Mouse (Mus musculus) gonadal fat pad, adult 2 months (tissue): ENCODE data around the gene Gpm6b. TPM values are rescaled to one million over a fixed set of nuclear protein-coding genes. Genes with fewer than 3 reads are reported as not detected.

Experiments used
- DNase-seq: peaks from one replicate; pipeline ENCODE4 v3.0.0-alpha.2; 2012; ENCODE audit warnings: low read depth
- polyA plus RNA-seq: library from polyadenylated mRNA; depleted of rRNA; stranded (reverse); fragments of >200 nt; gene quantifications from 2 replicates; pipeline ENCODE4 v1.2.3, GENCODE M21; 2012; rRNA removed

The Gpm6b gene
- 8.9 and 10.0 TPM in 2 replicates for polyA plus RNA-seq

DNA sequence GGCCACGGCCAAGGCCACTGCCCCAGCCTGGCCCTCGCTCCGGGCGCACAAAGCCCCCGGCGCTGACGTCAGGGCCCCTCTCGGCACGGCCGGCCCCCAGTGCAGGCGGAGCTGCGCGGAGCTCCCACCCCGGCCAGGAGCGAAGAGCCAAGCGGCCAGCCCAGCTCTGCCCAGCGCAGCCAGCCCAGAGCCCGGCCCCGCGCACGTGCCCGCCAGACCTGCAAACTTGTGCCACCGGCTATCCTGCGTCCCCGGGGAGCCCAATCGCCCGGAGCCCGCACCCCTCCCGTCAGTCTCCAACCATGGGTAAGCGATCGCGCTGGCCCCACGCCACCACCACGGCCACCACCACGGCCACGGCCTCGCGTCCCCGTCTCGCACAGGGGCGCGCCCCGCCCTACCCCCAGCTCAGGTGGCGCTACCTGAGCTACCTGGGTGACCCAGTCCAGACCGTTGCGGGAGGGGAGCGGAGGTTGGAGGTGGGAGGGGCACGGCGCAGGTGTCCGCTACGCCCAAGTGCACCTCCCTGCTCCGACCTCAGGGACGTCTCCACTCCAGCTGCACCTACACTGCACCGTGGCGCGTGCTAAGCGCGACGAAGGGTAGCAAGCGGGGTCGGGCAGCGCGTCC, at the start of gene Gpm6b:
Gene Gpm6b, plus strand, starts transcription at position 81 of the 630 bp plus-strand sequence.
- no peak for DNase-seq

DNA sequence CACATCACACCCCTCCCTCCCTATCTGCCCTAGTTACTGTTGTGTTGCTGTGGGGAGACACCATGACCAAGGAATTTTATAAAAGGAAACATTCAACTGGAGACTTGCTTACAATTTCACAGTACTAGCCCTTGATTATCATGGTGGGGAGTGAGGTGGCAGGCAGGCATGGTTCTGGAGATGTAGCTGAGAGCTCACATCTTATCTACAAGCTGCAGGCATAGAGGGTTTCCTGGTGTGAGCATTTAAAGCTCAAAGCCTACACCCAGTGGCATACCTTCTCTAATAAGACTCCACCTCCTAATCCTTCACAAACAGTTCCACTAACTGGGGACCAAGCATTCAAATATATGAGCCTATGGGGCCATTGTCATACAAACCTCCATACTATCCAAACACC, 42.4 kb upstream of the Gpm6b start:
- DNase-seq, result no peak

DNA sequence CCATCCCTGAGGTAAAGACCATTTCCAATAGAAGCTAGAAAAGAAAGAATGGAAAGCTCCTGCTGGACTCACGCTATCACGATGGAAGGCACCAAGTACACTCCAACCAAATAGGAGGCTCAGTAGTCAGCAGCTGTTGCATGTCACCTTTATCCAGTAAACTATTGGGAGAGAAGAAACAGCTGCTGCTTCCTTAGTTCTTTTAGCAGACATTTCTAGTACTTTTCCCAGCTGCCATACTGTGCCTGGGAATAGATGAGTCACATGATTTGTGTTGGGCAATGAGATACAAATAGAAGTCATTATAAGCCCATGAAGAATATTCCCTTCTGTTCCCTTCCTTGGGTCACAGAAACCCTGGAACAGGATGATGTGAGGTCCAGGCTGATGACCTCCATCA, 40.4 kb upstream of the Gpm6b start:
- no peak for DNase-seq

DNA sequence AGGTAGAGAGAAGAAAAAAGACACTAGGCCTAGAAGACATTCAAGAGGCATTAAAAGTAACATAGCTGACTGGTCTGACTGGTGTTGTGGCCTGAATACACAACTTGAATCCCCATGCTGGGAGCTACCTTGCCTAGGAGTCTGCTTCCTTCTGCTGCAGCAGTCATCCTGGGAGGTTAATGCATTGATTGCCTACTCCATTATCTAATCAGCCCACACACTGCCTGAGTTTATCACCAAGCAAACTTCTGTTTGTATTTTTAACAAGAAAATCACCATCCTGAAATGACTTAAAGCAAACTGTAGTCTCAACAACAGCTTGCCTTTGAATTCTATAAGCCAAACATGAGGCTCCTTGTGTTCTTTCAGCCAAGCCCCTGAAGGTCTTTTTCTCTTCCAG, 38.9 kb upstream of the Gpm6b start:
- DNase-seq, result no peak

DNA sequence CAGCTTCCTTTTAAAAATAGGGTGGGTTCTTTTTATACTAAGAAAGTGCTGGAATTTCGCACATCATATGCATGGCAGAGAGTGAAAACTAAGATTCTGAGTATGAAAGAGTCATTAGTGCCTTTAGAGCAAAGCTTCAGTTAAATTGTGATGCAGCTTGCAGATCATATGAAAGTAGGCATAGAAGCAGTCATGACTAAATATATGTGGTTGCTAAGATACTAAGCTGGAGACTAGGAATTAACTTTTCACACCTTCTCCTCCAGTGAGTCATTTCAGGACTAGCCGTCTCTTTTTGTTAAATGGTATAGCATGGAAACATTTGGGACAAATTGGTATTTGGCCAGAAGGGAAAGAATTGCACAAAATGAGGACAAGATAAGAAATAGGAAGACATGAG, 24.1 kb upstream of the Gpm6b start:
- DNase-seq, result no peak

DNA sequence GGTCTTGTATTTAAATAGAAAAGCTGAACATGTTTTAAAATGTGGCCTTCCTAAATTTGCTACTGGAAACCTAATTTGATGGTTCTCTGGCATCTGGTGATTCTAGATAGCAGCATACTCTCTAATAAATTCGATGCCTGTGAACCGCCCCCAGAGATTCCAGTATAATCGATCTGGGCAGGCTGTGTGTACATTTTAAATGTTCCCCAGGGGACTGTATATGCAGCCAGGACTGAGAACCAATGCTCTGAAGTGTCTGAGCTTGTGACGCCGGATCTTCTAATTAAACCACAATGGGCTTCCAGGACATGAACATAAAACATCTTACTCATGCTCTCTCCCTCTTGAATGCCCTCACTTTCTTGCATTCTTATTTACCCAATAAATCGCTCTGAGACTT, 22.5 kb upstream of the Gpm6b start:
- DNase-seq, result no peak

DNA sequence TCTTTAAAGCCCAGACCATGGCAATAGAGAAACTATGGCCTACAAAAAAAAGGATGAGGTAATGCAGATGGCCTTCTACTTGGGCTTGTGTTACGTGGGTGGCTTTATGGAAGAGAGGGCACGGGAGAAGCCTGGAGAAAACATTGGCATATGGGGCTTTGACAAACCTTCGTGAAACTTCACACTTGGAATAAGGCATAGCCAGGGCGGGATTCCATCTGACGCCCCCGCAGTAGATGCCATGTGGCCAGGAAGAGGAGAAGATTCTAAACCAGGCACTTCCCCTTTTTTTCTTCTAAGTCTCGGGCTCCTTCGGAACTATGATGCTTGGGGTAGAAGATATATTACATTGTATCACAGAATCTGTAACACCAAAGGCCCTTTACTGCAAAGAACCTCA, 22.0 kb upstream of the Gpm6b start:
- no peak for DNase-seq

DNA sequence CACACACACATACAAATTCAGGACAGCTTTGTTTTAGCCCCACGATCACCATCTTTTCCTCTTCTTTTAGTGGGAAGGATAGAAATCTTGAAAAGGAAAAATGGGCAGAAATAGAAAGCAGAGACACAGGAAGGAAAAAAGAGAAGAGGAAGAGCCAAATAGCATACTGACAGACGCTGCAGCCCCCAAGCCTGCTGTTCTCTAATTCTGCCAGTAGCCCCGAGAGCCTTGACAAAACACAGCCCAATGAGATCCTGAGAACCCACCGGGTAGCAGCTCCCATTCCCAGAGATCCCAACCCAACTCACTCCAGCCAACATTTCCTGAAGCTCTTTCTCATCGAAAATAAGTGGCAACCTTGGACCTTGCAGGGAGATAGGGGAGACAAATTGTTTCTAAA, 19.4 kb upstream of the Gpm6b start:
- DNase-seq, result no peak

DNA sequence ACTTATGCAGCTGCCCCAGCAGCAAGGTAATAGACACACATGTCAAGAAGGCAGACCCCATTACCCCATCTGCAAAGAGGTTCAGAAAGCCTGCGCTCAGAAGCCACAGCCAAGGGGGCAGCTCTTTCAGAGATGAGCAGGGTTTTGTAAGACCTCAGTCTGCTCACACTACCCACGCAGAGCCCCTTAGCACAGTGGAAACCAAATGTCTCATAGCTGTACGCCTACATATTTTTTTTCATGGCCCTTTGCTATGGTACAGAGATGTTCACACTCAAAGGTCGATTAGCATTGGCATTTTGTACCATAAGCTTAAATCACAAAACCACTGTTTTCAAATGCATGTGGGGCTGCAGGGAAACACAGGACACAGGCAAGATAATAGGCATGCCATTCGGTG, 11.9 kb upstream of the Gpm6b start:
- DNase-seq, result no peak

DNA sequence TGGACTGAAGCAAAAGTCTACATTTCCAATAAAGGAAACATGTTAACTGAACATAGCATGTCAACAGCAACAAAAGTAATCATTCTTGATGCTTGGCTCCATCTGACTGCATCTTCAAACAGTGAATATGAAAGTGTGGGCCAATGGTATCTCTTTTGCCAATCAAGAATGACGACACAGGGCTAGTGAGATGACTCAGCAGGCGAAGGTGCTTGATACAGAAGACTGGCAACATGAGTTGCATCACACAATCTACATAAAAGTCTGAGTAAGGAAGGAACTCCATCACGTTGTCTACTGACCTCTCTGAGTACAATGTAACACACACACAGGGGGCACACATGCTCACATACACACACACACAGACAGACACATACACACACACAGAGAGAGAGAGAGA, 9.0 kb upstream of the Gpm6b start:
- DNase-seq, result no peak

DNA sequence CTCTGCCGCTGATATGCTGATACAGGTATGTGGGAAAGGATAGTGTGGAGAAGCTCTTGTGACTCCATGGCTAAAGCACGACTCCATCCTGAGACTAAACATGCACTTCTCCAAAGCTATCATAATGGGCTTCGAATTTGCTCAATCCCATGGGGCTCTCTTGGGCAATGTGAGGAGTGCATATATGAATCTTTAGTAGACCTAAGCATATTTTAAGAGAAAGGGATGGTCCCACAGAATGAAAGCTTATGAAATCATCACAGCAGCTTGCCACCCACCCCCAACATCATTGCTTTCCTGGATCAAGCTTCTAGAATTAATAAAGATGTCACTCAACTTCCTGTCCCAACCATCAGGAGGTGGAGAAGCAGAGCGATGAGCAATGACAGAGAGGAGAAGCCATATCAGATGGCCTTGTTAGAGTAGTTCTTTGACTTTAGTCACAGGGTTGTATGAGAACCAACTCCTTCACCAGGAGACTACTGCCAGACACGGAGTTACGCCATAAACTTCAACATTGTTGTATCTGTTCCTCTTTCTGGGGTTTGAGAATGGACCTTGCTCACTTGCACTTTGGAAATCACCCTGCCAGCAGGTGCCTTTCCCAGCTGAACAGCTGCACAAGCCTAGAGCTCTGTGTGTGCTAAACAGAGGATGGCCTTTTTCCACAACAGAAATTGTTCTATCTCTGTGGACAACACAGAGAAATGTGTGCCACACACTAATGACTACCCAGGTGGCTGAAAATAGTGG, 8.0 kb upstream of the Gpm6b start:
- no peak for DNase-seq

DNA sequence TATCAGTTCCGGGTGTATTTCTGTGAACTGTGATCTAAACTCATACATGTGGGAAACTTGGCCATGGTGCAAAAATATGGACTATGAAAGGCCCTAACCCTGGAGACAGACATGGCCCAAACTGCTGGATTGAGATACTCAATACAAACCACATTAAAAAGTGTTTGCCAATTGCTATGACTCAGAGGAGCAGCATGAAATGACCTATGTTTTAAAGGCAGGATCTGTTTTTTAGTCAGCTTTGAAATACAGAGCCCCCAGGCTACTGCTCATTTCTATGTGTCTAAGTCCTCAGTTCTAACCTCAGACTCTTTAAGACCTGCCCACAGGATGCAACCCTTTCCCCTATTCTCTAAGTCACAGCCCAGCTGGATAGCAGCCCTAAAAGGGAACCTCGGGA, 2.6 kb upstream of the Gpm6b start:
- DNase-seq, result no peak

DNA sequence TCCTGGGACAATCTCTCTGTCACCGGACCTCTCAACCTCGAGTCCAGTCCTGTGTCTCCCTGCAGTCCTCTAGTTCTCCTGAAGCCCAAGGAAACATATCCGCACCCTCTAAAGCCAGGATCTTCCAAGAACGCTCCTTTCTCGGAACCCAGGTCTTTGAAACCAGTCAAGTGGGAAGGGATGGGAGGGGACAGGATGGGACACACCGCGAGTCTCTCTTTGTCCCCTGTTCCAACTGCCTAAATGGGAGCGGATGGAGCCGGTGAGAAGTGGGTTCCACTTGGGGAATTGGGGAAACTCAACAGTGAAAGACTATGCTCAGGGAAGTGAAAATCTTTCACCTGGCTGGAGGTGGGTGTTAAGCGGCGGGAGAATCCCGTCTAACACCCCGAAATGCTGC, 809 bp downstream of the Gpm6b start:
- no peak for DNase-seq

DNA sequence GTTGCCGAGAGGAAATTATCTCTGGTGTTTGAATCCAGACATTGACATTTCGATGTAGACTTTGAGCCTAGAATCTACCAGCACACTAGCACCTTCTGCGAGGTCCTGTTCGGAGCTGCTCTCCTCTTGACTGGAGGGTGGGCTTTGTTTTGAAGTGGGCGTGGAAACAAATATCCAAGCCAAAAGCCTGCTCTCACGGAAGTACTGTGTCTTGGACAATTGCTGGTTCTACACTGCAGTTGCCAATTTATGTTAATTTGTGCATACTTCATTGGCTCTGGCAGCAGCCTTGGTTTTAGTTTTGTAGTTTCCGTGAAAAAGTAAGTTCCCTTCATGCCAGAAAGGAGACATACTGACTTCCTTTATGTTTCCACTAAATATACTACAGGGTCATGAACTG, 2.0 kb downstream of the Gpm6b start:
- DNase-seq, result no peak

DNA sequence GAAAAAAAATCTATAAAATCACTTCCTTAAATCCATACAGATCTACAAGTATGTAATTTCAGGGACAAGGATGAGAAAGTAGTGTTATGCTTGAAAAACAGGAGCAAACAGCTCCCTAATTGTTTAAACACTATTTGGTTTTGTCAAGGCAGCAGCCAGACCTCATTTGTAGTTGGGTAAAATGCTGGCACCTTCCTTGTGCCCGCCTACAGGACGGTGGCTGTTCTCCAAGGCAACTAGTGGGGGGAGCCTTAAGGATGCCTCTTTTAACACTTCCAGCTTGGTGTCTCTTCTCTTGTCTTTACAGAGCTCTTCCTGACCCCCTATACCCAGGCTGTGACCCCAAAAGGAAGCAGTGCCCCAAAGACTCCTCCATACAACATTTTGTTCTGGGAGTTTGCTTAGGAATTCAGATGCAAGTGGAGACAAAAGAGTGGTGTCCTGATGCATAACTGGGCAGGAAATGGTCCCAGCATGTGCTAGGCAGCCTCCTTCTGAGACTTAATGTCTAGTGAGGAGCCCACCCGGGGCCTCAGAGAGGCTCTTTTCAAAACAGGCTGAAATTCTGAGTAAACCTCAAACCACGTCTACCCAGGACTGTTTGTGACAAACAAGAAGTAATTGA, 4.7 kb downstream of the Gpm6b start:
- no peak for DNase-seq

DNA sequence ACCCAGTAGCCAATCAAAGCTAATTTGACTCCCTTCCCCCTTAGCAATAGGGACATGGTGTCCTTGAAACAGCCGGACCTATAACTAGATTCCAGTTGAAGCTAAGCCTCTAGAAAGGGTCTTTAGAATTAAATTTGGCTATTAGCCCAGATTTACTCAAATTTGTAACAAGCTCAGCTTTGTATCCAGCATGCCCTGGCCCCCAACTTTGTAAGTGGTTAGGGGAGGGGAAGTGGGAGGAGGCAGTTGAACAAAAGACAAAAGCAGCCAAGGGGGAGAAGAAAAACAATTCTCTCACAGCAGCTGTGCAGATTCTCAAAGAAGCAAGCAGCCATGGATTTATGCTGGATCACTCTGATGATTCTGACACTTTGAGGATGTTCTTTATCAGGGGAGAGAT, 32.8 kb downstream of the Gpm6b start:
- no peak for DNase-seq

DNA sequence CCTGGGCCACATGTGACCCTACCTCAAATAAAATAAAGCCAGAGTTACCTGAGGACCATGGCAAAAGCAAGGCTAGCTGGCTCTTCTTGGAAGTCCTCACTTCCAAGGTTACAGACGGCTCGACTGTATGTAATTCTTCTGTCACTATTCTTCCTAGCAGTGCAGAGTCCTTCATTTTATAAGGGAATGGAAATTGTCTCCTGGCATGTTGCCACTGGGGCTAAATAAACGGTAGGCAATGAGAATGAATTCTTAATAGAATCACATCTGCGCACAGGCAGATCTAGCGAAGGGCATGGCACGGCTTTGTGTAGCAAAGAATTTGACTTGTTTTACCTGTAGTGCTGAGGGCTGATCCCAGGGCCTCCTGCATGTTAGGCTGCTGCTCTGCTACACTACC, 33.9 kb downstream of the Gpm6b start:
- no peak for DNase-seq

DNA sequence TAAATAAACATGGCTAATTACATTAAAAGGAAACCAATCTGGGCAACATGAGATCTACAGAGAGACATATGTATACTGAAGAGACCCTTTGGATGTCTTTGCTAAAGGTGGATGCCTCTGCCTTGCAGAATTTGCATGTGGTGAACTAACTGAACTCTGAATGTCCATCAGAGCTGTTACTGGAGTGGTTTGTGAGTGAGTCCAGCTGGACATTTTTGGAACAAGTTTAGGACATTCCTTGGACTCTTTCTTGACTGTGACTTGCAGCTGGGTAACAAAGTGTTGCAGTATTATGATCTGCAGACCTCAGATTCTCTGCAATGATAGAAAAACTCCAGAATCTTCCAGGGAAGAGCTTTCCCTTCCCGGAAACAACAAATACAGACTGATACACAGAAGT, 41.1 kb downstream of the Gpm6b start:
- DNase-seq, result no peak

DNA sequence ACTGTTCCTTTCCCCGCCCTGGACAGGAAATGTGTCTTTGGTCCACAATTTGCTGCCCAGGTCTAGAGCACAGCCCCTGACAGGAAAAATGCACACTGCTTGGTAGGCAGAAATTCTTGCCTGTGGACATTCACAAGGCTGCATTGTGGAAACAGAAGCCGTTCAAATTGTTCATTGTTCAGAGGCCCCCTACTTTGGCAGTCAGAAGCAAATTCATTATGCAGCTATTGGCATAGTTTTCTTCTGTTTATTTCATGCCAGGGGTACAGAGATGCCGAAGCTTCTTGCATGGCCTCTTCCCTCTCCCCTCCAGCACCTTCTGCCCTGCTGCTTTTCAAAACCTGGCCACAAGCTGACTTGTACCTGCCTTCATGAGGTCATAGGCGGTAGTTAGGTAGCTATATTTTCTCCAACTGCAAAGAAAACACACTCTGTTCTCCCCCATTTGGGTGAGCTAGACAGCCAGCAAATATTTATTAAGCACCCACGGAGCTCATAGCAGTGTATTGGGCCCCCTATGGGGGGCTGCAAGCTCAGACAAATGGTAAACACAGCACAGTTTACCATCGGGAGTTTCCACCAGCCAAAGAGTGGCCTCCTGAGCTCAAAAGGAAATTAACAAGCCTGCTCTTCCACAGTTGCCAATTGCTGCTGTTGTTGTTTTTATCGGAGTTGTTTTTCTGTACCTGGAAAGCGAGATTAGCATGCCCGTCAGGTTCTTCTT, 48.2 kb downstream of the Gpm6b start:
- no peak for DNase-seq

DNA sequence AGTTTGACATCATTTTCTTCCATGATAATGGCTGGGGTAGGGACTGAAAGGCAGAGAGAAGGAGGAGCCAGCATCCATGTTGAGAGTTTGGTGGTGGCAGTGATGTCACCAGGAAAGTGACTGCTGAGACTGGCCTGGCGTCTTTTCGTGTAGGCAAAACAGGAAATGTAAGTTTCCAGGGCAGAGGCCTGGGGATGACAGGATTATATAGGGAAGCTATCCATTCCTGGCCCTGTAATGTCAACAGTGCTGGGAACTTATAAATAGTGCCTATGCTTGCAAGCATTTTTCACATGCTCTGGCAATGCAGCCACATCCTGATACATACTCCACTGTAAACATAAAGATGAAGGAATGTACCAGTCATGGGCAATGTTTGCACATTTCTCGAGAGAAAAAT, 52.6 kb downstream of the Gpm6b start:
- DNase-seq, result no peak

DNA sequence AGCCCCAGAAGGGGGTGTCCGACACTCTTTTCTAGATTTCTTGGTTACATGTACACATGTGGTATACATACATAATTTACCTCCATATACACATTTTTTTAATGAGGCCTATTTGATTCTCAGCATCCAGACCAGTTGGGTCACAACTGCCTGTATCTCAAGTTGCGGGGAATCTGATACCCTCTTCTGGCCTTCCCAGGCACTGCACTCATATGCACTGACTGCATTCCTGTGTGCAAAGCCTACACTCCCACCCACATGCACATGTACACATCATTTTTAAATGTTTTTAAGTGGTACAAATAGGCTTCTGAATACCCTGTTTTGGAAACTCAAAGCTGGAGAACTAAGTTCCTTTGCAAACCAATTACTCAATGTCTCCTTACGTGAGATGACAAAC, 54.8 kb downstream of the Gpm6b start:
- DNase-seq, result no peak

DNA sequence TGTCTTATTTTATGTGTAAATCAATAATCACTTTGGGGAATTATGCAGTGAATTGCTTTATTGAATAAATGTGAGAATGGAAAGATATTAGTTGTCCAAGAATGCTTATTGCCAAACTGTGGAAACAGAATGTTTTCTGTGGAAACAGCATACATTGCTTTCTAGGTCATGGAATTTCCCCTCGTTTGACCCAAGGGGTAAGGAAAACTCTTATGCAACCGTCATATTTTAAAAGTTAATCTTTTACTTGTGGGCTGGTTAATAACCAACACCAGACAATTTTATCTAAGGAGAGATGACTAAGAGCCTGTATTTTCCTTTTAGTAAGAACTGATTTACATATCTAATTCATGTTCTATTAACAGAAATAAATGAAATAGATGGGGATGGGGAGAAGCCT, 64.1 kb downstream of the Gpm6b start:
- DNase-seq, result no peak

DNA sequence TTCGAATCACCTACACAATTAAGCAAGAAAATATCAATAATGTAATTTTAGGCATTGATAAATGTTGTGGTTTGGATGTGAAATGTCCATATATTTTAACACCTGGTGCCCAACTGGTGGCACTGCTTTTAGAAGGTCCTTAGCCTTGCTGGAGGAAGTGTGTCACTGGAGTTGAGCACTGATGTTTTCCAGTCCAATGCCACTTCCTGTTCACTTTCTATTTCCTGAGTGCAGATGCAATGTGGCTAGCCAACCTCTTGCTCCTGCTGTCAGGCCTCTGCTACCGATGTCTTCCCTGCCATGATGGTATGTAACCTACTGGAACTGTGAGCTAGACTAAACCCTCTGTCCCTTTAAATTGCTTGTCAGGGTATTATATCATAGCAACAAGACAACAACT, 65.6 kb downstream of the Gpm6b start:
- DNase-seq, result no peak
